Mouse (Mus musculus): ENCODE measurements around the gene Mllt10. TPM values are rescaled to one million over a fixed set of nuclear protein-coding genes. Genes with fewer than 3 reads are reported as not detected.

Gene Mllt10
- polyA plus RNA-seq, 1 experiment from 2014 or later: 43.5 TPM

DNA sequence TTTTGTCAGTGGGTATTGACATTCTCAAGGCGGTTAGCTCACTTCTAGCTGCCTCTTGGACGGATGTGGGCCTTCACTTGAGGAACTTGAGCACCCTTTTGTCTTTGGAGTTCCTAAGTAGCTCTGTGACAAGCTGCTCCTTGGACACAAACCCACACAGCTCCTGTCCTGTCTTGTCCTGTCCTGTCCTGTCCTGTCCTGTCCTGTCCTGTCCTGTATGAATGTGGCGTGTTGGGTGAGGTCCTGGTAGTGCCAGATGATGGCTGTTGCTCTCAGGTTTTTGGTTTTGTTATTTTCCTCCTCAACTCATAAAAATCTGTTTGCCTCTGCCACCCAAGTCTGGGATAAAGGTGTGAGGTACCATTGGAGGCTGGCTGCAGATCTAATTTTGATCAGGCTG lies 61.4 kb downstream of the Mllt10 start:
- WGBS: 69% methylated on average over 3 of the region's 3 CpGs
- peaks cover 11% of the 10 kb centered on the region for H3K36me3 ChIP-seq (ENCODE audit: control insufficient read depth, insufficient read depth, low read length)

DNA sequence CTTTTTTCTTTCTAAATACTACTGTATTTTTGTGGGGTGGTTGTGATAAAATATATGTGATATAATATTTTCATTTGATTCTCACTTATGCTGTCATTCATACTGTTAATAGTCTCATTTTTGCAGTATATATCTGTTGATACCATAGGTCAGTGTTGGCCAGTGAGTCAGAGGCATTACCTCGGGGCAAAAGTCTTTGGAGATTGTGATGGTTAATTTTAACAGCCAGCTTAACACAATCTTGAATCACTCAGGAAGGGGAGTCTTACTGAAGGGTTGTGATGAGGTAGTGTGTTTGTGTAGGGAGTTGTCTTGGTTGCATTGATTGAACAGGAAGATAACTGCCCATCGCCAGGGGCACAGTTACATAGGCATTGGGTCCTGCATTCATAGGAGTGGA lies 83.1 kb downstream of the Mllt10 start:
- WGBS: 92% methylated on average over 2 of the region's 2 CpGs
- no peaks in the 10 kb centered on the region for H3K4me1 ChIP-seq (ENCODE audit: control insufficient read depth, insufficient read depth, low read length)
- DNase-seq (ENCODE audit: low spot score) (no peak), ATAC-seq (no peak)
- no peaks in the 10 kb centered on the region for H3K27me3 ChIP-seq (replicated peaks; ENCODE audit: control insufficient read depth, insufficient read depth, low read length)
- no peak overlapping the region for H3K9ac ChIP-seq (ENCODE audit: low read length)
- peaks cover 19% of the 10 kb centered on the region; the same call in 1 of the 2 replicates for H3K36me3 ChIP-seq (ENCODE audit: control insufficient read depth, insufficient read depth, low read length)
- no peak overlapping the region for H3K4me3 ChIP-seq (ENCODE audit: low read depth, low read length)
- no peak overlapping the region for H3K27ac ChIP-seq (ENCODE audit: low read depth, low read length)
- H3K4me2 ChIP-seq (ENCODE audit: low read length): no peak overlapping the region
- no peaks in the 10 kb centered on the region for H3K9me3 ChIP-seq (replicated peaks; ENCODE audit: control insufficient read depth, low read length)

More for the DNA sequence above, 61.4 kb downstream of the Mllt10 start:
- Histone ChIP-seq H3K9me3 (replicated peaks; ENCODE audit: control insufficient read depth, low read length) (no peaks in the 10 kb centered on the region), H3K9ac (ENCODE audit: low read length) (no peak overlapping the region), H3K4me1 (ENCODE audit: control insufficient read depth, insufficient read depth, low read length) (no peaks in the 10 kb centered on the region), H3K27me3 (replicated peaks; ENCODE audit: control insufficient read depth, insufficient read depth, low read length) (no peaks in the 10 kb centered on the region), H3K4me2 (ENCODE audit: low read length) (no peak overlapping the region), H3K4me3 (ENCODE audit: low read depth, low read length) (no peak overlapping the region), H3K27ac (ENCODE audit: low read depth, low read length) (no peak overlapping the region)
- no peak for ATAC-seq
- DNase-seq (ENCODE audit: low spot score): no peak

DNA sequence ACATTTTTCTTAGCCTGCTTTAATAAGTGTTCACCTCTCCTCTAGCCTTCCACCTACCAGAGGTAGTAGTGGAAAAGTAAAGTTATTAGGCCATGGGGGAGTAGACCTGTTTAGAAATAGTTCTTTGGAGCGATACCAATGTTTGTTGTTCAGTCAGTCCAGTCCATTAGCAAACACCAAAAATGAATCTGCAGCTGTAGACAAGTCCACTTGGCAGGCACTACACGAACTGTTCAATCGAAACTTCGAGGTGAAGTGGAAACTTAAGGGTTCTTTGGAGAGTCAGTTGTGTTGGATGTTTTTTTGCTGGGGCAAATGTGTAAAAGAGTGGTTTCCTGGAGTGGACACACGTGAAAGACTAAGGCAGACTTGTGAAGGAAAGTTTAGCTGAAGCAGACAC lies 84.6 kb downstream of the Mllt10 start:
- WGBS: 93% methylated on average over 5 of the region's 5 CpGs
- Histone ChIP-seq H3K4me1 (ENCODE audit: control insufficient read depth, insufficient read depth, low read length) (no peaks in the 10 kb centered on the region), H3K9me3 (replicated peaks; ENCODE audit: control insufficient read depth, low read length) (no peaks in the 10 kb centered on the region), H3K4me2 (ENCODE audit: low read length) (no peak overlapping the region), H3K4me3 (ENCODE audit: low read depth, low read length) (no peak overlapping the region), H3K9ac (ENCODE audit: low read length) (no peak overlapping the region), H3K27me3 (replicated peaks; ENCODE audit: control insufficient read depth, insufficient read depth, low read length) (no peaks in the 10 kb centered on the region), H3K27ac (ENCODE audit: low read depth, low read length) (no peak overlapping the region), H3K36me3 (ENCODE audit: control insufficient read depth, insufficient read depth, low read length) (peaks cover 19% of the 10 kb centered on the region; the same call in 1 of the 2 replicates)
- ATAC-seq (no peak), DNase-seq (ENCODE audit: low spot score) (no peak)

DNA sequence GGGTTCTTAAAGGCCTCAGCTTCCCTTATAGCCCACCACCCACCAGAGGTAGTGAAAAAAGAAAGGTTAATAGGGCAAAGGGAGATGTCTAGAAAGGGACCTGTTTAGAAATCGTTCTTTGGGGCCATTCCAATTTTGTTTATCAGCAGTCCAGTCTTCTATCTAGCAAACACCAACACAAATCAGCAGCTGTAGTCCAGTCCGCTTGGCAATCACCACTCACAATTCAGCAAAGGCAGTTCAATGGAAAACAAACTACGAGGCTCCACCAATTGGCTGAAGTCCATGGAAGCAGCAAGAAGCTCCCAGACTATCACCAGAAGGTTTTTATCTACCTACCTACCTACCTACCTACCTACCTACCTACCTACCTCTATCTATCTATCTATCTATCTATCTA lies 101.1 kb downstream of the Mllt10 start:
- no peak for DNase-seq (ENCODE audit: low spot score)

DNA sequence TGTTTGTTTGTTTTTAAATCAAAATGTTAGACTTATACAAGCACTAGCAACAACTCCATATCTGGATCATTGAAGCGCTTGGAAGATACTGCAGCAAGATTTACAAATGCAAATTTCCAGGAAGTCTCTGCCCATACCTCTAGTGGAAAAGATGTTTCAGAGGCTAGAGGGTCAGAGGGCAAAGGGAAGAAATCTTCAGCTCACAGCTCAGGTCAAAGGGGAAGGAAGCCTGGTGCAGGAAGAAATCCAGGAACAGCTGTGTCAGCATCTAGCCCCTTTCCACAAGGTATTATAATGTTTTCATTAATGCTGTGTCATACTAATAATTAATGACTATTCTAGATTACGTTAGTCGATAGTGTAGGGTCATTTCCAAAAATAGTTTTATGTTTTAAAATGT lies 104.4 kb downstream of the Mllt10 start:
- Histone ChIP-seq H3K9ac (ENCODE audit: low read length) (no peak overlapping the region), H3K36me3 (ENCODE audit: control insufficient read depth, insufficient read depth, low read length) (peaks cover 31% of the 10 kb centered on the region), H3K9me3 (replicated peaks; ENCODE audit: control insufficient read depth, low read length) (no peaks in the 10 kb centered on the region), H3K4me3 (ENCODE audit: low read depth, low read length) (no peak overlapping the region), H3K4me2 (ENCODE audit: low read length) (no peak overlapping the region), H3K27ac (ENCODE audit: low read depth, low read length) (no peak overlapping the region), H3K4me1 (ENCODE audit: control insufficient read depth, insufficient read depth, low read length) (no peaks in the 10 kb centered on the region), H3K27me3 (replicated peaks; ENCODE audit: control insufficient read depth, insufficient read depth, low read length) (no peaks in the 10 kb centered on the region)
- ATAC-seq: no peak
- DNase-seq (ENCODE audit: low spot score): no peak
- 89% methylated on average over 3 of the region's 3 CpGs for WGBS

More for the DNA sequence above, 101.1 kb downstream of the Mllt10 start:
- WGBS: 98% methylated on average over 3 of the region's 3 CpGs
- no peak for ATAC-seq
- Histone ChIP-seq H3K27ac (ENCODE audit: low read depth, low read length) (no peak overlapping the region), H3K4me1 (ENCODE audit: control insufficient read depth, insufficient read depth, low read length) (no peaks in the 10 kb centered on the region), H3K4me3 (ENCODE audit: low read depth, low read length) (no peak overlapping the region), H3K27me3 (replicated peaks; ENCODE audit: control insufficient read depth, insufficient read depth, low read length) (no peaks in the 10 kb centered on the region), H3K36me3 (ENCODE audit: control insufficient read depth, insufficient read depth, low read length) (peaks cover 26% of the 10 kb centered on the region), H3K9me3 (replicated peaks; ENCODE audit: control insufficient read depth, low read length) (no peaks in the 10 kb centered on the region), H3K4me2 (ENCODE audit: low read length) (no peak overlapping the region), H3K9ac (ENCODE audit: low read length) (no peak overlapping the region)

DNA sequence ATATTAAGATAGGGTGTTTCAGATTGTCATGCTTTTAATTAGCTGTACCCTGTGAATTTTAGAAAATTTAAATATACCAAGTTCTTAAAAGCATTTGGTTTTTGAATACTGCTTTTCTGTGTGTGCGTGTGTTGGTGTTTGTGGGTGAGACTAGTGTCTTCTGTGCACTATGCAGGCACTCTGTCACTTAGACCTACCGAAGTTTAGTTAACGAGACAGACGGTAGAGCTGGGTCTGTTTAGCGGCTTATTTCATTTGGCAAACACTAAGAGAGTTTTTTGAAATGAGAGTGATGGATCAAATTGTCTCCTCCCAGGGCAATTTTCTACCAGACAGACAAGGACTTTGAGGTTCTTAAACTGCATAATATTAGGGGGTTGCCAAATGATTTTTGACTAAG lies 106.0 kb downstream of the Mllt10 start:
- Histone ChIP-seq H3K4me2 (ENCODE audit: low read length) (no peak overlapping the region), H3K4me1 (ENCODE audit: control insufficient read depth, insufficient read depth, low read length) (no peaks in the 10 kb centered on the region), H3K36me3 (ENCODE audit: control insufficient read depth, insufficient read depth, low read length) (peaks cover 20% of the 10 kb centered on the region), H3K9ac (ENCODE audit: low read length) (no peak overlapping the region), H3K27ac (ENCODE audit: low read depth, low read length) (no peak overlapping the region), H3K9me3 (replicated peaks; ENCODE audit: control insufficient read depth, low read length) (no peaks in the 10 kb centered on the region), H3K27me3 (replicated peaks; ENCODE audit: control insufficient read depth, insufficient read depth, low read length) (no peaks in the 10 kb centered on the region), H3K4me3 (ENCODE audit: low read depth, low read length) (no peak overlapping the region)
- 36% methylated on average over 5 of the region's 5 CpGs for WGBS
- no peak for ATAC-seq
- peak; percentile 27 for DNase-seq (ENCODE audit: low spot score)

DNA sequence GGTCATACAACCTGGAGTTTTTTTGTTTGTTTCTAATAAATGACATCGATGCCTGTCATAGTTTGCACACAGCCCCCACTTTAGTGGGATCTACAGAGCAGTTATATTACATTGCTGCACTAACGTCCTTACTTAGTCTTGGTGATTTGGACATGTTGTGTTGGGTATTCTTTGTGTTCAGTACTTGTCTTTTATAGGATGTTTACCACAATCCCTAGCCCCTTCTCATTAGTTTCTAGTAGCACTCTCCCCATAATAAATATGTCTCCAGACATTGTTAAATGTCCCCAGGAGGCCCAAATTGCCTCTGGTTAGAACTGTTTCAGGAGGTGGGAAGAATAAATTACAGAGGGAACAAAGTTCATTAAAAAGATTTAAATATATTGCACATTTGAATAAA lies 110.5 kb downstream of the Mllt10 start:
- Histone ChIP-seq H3K9ac (ENCODE audit: low read length) (no peak overlapping the region), H3K4me1 (ENCODE audit: control insufficient read depth, insufficient read depth, low read length) (no peaks in the 10 kb centered on the region), H3K27ac (ENCODE audit: low read depth, low read length) (no peak overlapping the region), H3K4me3 (ENCODE audit: low read depth, low read length) (no peak overlapping the region), H3K4me2 (ENCODE audit: low read length) (no peak overlapping the region), H3K27me3 (replicated peaks; ENCODE audit: control insufficient read depth, insufficient read depth, low read length) (no peaks in the 10 kb centered on the region), H3K36me3 (ENCODE audit: control insufficient read depth, insufficient read depth, low read length) (peaks cover 13% of the 10 kb centered on the region), H3K9me3 (replicated peaks; ENCODE audit: control insufficient read depth, low read length) (no peaks in the 10 kb centered on the region)
- ATAC-seq (no peak), DNase-seq (ENCODE audit: low spot score) (no peak)
- WGBS: 61% methylated on average over 2 of the region's 2 CpGs

DNA sequence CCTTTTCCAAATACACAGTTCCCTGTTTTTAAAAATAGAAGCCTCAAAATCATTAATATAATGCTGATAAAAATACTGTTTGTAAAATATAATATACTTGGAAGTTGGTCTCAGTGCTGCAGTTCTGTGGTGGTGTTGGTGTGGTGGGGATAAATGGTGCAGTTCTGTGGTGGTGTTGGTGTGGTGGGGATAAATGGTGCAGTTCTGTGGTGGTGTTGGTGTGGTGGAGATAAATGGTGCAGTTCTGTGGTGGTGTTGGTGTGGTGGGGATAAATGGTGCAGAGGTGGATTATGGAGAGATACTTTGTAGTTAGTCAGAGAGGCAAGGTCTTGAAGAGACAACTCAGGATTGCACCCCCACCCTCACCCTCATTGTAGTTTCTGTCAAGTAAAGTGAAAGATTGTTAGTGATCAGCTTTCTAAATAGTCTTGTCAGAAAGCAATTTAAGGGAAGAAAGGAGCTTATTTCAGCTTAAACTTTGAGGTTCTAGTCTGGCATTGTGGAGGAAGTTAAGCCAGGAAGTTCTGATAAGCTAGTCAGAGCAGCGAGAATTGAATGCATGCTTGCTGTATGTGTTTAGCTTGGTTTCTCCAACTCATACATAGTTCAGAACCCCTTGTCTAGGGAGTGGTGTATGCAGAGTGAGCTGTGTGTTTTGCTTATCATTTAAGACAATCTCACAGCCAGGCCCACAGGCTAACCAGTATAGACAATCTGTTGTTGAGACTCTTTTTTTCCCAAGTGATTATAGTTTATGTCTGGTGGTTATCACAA lies 114.3 kb downstream of the Mllt10 start:
- 0 out of 2 replicates have a peak, but pooled peaks cover 4% of the 10 kb centered on the region for H3K36me3 ChIP-seq (ENCODE audit: control insufficient read depth, insufficient read depth, low read length)
- no peak overlapping the region for H3K4me3 ChIP-seq (ENCODE audit: low read depth, low read length)
- no peak for DNase-seq (ENCODE audit: low spot score)
- WGBS: 73% methylated on average over 1 of the region's 1 CpGs
- no peak overlapping the region for H3K4me2 ChIP-seq (ENCODE audit: low read length)
- ATAC-seq: no peak
- no peak overlapping the region for H3K9ac ChIP-seq (ENCODE audit: low read length)
- no peaks in the 10 kb centered on the region for H3K9me3 ChIP-seq (replicated peaks; ENCODE audit: control insufficient read depth, low read length)
- H3K27me3 ChIP-seq (replicated peaks; ENCODE audit: control insufficient read depth, insufficient read depth, low read length): no peaks in the 10 kb centered on the region
- H3K4me1 ChIP-seq (ENCODE audit: control insufficient read depth, insufficient read depth, low read length): no peaks in the 10 kb centered on the region
- no peak overlapping the region for H3K27ac ChIP-seq (ENCODE audit: low read depth, low read length)

DNA sequence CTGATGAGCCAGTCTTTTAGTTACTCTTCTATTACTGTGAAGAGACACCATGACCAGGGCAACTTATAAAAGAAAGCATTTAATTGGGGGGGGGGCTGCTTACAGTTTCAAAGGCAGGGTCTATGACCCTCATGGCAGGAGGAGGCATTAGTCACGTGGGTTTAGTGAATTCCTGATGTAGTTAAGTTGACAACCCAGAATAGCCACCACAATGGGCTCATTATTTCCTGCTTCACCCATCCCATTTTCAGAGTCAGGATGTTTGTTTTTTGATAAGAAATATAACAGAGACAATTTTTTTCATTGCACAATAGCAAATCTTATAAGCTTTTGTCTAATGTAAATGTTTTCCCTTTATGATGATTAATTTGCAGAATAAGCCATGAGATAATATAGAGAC lies 120.2 kb downstream of the Mllt10 start:
- no peaks in the 10 kb centered on the region for H3K9me3 ChIP-seq (replicated peaks; ENCODE audit: control insufficient read depth, low read length)
- no peak overlapping the region for H3K27ac ChIP-seq (ENCODE audit: low read depth, low read length)
- DNase-seq (ENCODE audit: low spot score) (no peak), ATAC-seq (no peak)
- no peak overlapping the region for H3K4me3 ChIP-seq (ENCODE audit: low read depth, low read length)
- 46% methylated on average over 1 of the region's 1 CpGs for WGBS
- peaks cover 17% of the 10 kb centered on the region for H3K36me3 ChIP-seq (ENCODE audit: control insufficient read depth, insufficient read depth, low read length)
- H3K4me2 ChIP-seq (ENCODE audit: low read length): no peak overlapping the region
- no peak overlapping the region for H3K9ac ChIP-seq (ENCODE audit: low read length)
- H3K27me3 ChIP-seq (replicated peaks; ENCODE audit: control insufficient read depth, insufficient read depth, low read length): no peaks in the 10 kb centered on the region
- no peaks in the 10 kb centered on the region for H3K4me1 ChIP-seq (ENCODE audit: control insufficient read depth, insufficient read depth, low read length)
